Mouse (Mus musculus) limb, embryonic 11.5 days (tissue): ENCODE data around the gene Zfpl1. TPM values are rescaled to one million over a fixed set of nuclear protein-coding genes. Genes with fewer than 3 reads are reported as not detected.
A peak's percentile ranks its signal among the peaks of the same experiment; 100 is the strongest.

Source experiments
- ATAC-seq: fragments of 200-750 bp; cut with Nextera tagmentation; 2 replicates; pipeline ENCODE4 v1.8.0; 2017; ENCODE audit warnings: low read depth; ENCODE audit not compliant: insufficient number of reproducible peaks, low FRiP score, low TSS enrichment
- DNase-seq: peaks from one replicate; pipeline ENCODE4 v3.0.0-alpha.2; 2015; ENCODE audit warnings: low spot score
- H3K27ac ChIP-seq: fragments of 300-500 bp; sonication (generic); replicated peaks from 2 replicates; pipeline ENCODE4 v1.5.1; 2014; ENCODE audit warnings: low read depth, mild to moderate bottlenecking, low read length
- H3K27me3 ChIP-seq: fragments of 300-500 bp; sonication (generic); 2 replicates; pipeline ENCODE4 v1.6.1; 2014; ENCODE audit warnings: mild to moderate bottlenecking, low read length, mixed read lengths; ENCODE audit not compliant: control insufficient read depth, insufficient read depth
- H3K36me3 ChIP-seq: fragments of 300-500 bp; sonication (generic); 2 replicates; pipeline ENCODE4 v1.6.1; 2014; ENCODE audit warnings: mild to moderate bottlenecking, low read length, moderate library complexity, mixed read lengths; ENCODE audit not compliant: control insufficient read depth, insufficient read depth
- H3K4me1 ChIP-seq: fragments of 300-500 bp; sonication (generic); 2 replicates; pipeline ENCODE4 v1.6.1; 2014; ENCODE audit warnings: low read length, mixed read lengths; ENCODE audit not compliant: control insufficient read depth, insufficient read depth
- H3K4me2 ChIP-seq: fragments of 300-500 bp; sonication (generic); 2 replicates; pipeline ENCODE4 v1.6.1; 2014; ENCODE audit warnings: low read depth, mild to moderate bottlenecking, moderate library complexity; ENCODE audit not compliant: severe bottlenecking
- H3K4me3 ChIP-seq: fragments of 300-500 bp; sonication (generic); 2 replicates; pipeline ENCODE4 v1.5.1; 2014; ENCODE audit warnings: low read depth, low read length
- H3K9ac ChIP-seq: fragments of 300-500 bp; sonication (generic); 2 replicates; pipeline ENCODE4 v1.6.1; 2014; ENCODE audit warnings: mild to moderate bottlenecking, low read length
- H3K9me3 ChIP-seq: fragments of 300-500 bp; sonication (generic); 2 replicates; pipeline ENCODE4 v1.6.1; 2016; ENCODE audit warnings: low read length; ENCODE audit not compliant: control insufficient read depth
- WGBS: fragments of 180-500 bp; shearing (Covaris S2); extraction: QIAGEN DNeasy Blood & Tissue Kit; methylation state at CpG from one replicate; pipeline ENCODE4 v1.1.7; 2014; 5-methylcytosine and 5-hydroxymethylcytosine counted together
- polyA plus RNA-seq: library from polyadenylated mRNA; unstranded; fragments of >200 nt; fragmentation: Nextera tagmentation; extraction: Ambion mirVana; gene quantifications from 2 replicates; pipeline ENCODE4 v1.2.1, GENCODE M21; 2014

The Zfpl1 gene
- polyA plus RNA-seq, 1 experiment from 2014 or later: 73.5 TPM

- no peak for DNase-seq
- H3K4me1 ChIP-seq: no peaks in the 10 kb centered on the region
- H3K36me3 ChIP-seq: no peaks in the 10 kb centered on the region
- no peak within 1 kb of the TSS for H3K27ac ChIP-seq
- no peak for ATAC-seq
- H3K9me3 ChIP-seq: no peaks in the 10 kb centered on the region
- no peak within 1 kb of the TSS for H3K4me2 ChIP-seq
- no peak within 1 kb of the TSS for H3K9ac ChIP-seq
- no peaks in the 10 kb centered on the region for H3K27me3 ChIP-seq
- 81% methylated on average over 7 of the region's 7 CpGs for WGBS
- no peak within 1 kb of the TSS for H3K4me3 ChIP-seq
Measured at GRCm38 (mm10) chr19:6105586-6105985, 20.8 kb upstream of the Zfpl1 start, which contains the start of gene Naaladl1. Gene Naaladl1, plus strand, starts transcription at chr19:6105782.

GRCm38 (mm10) chr19:6104476-6104875 lies 19.7 kb upstream of the Zfpl1 start:
- Histone ChIP-seq H3K9me3 (no peaks in the 10 kb centered on the region), H3K27ac (no peak overlapping the region), H3K4me3 (no peak overlapping the region), H3K9ac (no peak overlapping the region), H3K4me1 (no peaks in the 10 kb centered on the region), H3K27me3 (no peaks in the 10 kb centered on the region), H3K4me2 (no peak overlapping the region), H3K36me3 (peaks cover 3% of the 10 kb centered on the region)
- no peak for ATAC-seq
- no peak for DNase-seq
- WGBS: 88% methylated on average over 4 of the region's 4 CpGs

DNA sequence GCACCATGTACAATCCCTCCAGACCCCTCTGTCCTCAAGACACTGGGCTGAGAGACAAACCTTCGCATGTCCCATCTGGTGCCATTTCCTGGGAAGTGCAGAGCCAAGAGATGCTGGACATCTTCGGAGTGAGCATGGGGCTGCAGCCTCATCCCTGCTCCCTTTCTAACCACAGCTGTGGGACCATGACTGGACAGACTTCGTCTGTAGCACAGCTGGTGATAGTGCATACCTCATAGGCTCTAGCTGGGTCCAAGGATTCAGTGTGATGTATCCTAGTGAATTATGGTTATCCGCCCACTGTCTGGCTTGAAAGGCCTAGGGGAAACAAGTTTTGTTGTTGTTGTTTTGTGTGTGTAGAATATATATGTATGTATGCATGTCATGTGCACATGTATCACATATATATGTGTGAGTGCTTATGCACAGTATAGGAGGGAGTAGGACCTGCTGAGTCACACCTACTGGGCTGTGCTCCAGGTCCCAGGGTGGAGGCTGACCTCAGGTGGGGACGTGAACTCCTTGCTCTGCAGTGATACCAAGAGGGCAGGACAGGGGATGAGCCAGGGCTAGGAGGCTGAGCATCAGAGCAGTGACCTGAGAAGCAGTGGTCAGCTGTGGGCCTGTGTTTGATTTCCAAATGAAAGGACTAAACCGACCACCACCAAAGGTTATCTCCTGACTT lies 17.6 kb upstream of the Zfpl1 start:
- Histone ChIP-seq H3K9ac (no peak overlapping the region), H3K4me2 (no peak overlapping the region), H3K36me3 (peaks cover 3% of the 10 kb centered on the region), H3K27ac (no peak overlapping the region), H3K4me3 (no peak overlapping the region), H3K27me3 (no peaks in the 10 kb centered on the region), H3K4me1 (no peaks in the 10 kb centered on the region), H3K9me3 (no peaks in the 10 kb centered on the region)
- DNase-seq (no peak), ATAC-seq (no peak)
- 78% methylated on average over 6 of the region's 6 CpGs for WGBS

DNA sequence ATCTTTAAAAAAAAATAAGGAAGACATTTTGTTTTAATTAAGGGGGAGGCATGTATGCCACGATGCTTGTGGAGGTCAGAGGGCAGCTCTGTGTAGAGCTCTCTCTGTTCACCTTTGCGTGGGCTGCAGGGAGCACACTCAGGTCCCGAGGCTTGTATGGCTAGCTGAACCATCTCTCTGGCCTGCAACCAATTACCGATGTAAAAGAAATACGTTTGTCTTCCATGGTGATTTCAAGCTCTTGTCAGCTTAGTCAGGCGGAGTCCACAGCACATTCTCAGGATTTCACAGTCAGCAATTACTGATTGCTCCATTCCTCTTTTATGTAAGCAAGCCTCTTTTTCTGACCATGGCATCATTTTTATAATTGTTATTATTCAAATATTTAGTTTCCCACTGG lies 16.4 kb upstream of the Zfpl1 start:
- ATAC-seq (no peak), DNase-seq (no peak)
- H3K36me3 ChIP-seq: peaks cover 6% of the 10 kb centered on the region
- no peaks in the 10 kb centered on the region for H3K9me3 ChIP-seq
- 26% methylated on average over 6 of the region's 6 CpGs for WGBS
- H3K27ac ChIP-seq: no peak overlapping the region
- H3K4me3 ChIP-seq: no peak overlapping the region
- no peak overlapping the region for H3K4me2 ChIP-seq
- no peak overlapping the region for H3K9ac ChIP-seq
- H3K27me3 ChIP-seq: no peaks in the 10 kb centered on the region
- H3K4me1 ChIP-seq: no peaks in the 10 kb centered on the region

GRCm38 (mm10) chr19:6097847-6098246 lies 13.1 kb upstream of the Zfpl1 start:
- H3K4me1 ChIP-seq: no peaks in the 10 kb centered on the region
- no peak overlapping the region for H3K9ac ChIP-seq
- ATAC-seq: no peak
- no peak overlapping the region for H3K4me3 ChIP-seq
- H3K27ac ChIP-seq: no peak overlapping the region
- H3K4me2 ChIP-seq: no peak overlapping the region
- DNase-seq: no peak
- H3K36me3 ChIP-seq: peaks cover 12% of the 10 kb centered on the region
- 91% methylated on average over 3 of the region's 3 CpGs for WGBS
- no peaks in the 10 kb centered on the region for H3K9me3 ChIP-seq
- H3K27me3 ChIP-seq: no peaks in the 10 kb centered on the region

- WGBS: 94% methylated on average over 7 of the region's 7 CpGs
- H3K27ac ChIP-seq: no peak within 1 kb of the TSS
- no peak for ATAC-seq
- no peaks in the 10 kb centered on the region for H3K4me1 ChIP-seq
- no peak within 1 kb of the TSS for H3K4me3 ChIP-seq
- H3K9me3 ChIP-seq: no peaks in the 10 kb centered on the region
- DNase-seq: no peak
- H3K36me3 ChIP-seq: peaks cover 25% of the 10 kb centered on the region
- H3K9ac ChIP-seq: peak within 1 kb of the TSS; percentile 17; the same call in 1 of the 2 replicates
- H3K27me3 ChIP-seq: no peaks in the 10 kb centered on the region
- H3K4me2 ChIP-seq: no peak within 1 kb of the TSS
Measured at GRCm38 (mm10) chr19:6094119-6094518, 9.4 kb upstream of the Zfpl1 start, which contains the start of gene AC131692.1. Gene AC131692.1, plus strand, starts transcription at chr19:6094419.

- Histone ChIP-seq H3K27me3 (no peaks in the 10 kb centered on the region), H3K9ac (no peak overlapping the region), H3K9me3 (no peaks in the 10 kb centered on the region), H3K4me3 (no peak overlapping the region), H3K36me3 (peaks cover 22% of the 10 kb centered on the region), H3K4me1 (peaks cover 4% of the 10 kb centered on the region), H3K27ac (no peak overlapping the region), H3K4me2 (no peak overlapping the region)
- 94% methylated on average over 13 of the region's 13 CpGs for WGBS
- ATAC-seq (no peak), DNase-seq (no peak)
Measured at GRCm38 (mm10) chr19:6088841-6089240, 4.1 kb upstream of the Zfpl1 start.

DNA sequence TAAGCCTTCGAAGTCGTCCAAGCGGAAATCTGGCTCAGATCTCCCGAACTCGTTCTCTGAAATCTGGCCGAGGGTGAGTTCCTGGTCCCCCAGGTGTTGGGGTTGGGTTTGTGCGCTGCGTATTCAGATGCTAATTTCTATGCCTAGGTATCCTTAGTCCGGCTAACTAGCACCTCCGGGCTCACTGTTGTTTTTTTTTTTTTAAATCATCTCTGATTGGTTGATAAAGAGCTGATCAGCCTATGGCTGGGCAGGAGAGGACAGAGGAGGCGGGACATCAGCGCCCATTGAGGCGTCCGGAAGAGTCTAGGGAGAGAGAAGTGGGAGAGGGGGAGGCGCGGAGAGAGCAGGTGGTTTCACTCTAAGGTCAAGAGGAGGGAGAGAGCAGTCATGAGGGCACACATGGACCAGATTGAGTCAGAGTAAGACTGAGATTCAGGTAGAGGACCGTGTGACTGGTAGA lies 692 bp upstream of the Zfpl1 start:
- H3K9me3 ChIP-seq: no peaks in the 10 kb centered on the region
- H3K4me1 ChIP-seq: peaks cover 7% of the 10 kb centered on the region
- peaks cover 15% of the 10 kb centered on the region for H3K36me3 ChIP-seq
- H3K4me3 ChIP-seq: peak overlapping the region; percentile 81
- WGBS: under 1% methylated on average over 17 of the region's 17 CpGs
- ATAC-seq (peak; percentile 76), DNase-seq (peak; percentile 81)
- peak overlapping the region; percentile 76 for H3K9ac ChIP-seq
- no peaks in the 10 kb centered on the region for H3K27me3 ChIP-seq
- no peak overlapping the region for H3K27ac ChIP-seq
- H3K4me2 ChIP-seq: peak overlapping the region; percentile 95

DNA sequence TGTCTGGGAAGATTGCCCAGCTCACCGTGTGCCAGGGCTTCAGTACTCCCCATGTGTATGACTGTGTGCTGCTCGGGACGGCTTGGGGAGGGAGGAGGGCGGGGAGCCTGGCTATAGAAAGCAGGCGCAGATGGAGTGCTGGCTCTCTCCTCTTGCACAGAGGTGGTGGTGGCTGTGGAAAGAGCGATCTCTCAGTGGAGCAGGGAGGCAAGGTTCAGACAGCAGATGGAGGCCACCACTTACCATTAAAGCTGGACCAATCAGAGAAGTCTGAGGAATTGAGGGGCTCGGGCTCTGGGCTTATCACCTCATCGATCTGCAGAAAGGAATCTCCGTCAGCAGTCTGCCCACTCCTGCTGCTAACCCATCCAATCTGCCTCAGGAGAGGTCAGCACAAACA lies 2.6 kb downstream of the Zfpl1 start, which contains the start of gene Gm28374:
Gene Gm28374, minus strand, starts transcription at position 101 of the 400 bp plus-strand sequence.
- peaks cover 5% of the 10 kb centered on the region for H3K36me3 ChIP-seq
- ATAC-seq (no peak), DNase-seq (no peak)
- peaks cover 7% of the 10 kb centered on the region for H3K4me1 ChIP-seq
- H3K27me3 ChIP-seq: no peaks in the 10 kb centered on the region
- H3K27ac ChIP-seq: no peak within 1 kb of the TSS
- WGBS: 87% methylated on average over 9 of the region's 9 CpGs
- H3K9me3 ChIP-seq: no peaks in the 10 kb centered on the region
- H3K9ac ChIP-seq: no peak within 1 kb of the TSS
- no peak within 1 kb of the TSS for H3K4me2 ChIP-seq
- H3K4me3 ChIP-seq: no peak within 1 kb of the TSS
